Mouse (Mus musculus) cerebellum, adult 2 months (tissue): ENCODE measurements at regions not wholly inside any gene's neighbourhood (a gene's known extent, or its start where the extent isn't known, plus 50 kb on each side); places are given as distances from the start of the nearest gene placed in this dataset.

ENCODE experiments used
- DNase-seq, 2 experiments: peaks; one replicate each; pipeline ENCODE4 v3.0.0; 2021
- H3K27ac ChIP-seq: fragments of 200-500 bp; 2 replicates; pipeline ENCODE4 v1.5.1; 2012; ENCODE audit warnings: low read length, control low read depth, inconsistent platforms; ENCODE audit not compliant: insufficient read depth
- H3K27me3 ChIP-seq: fragments of 200-500 bp; 2 replicates; pipeline ENCODE4 v1.6.1; 2012; ENCODE audit warnings: inconsistent platforms, mild to moderate bottlenecking, low read length, moderate library complexity; ENCODE audit not compliant: control insufficient read depth, insufficient read depth
- H3K4me1 ChIP-seq: fragments of 200-500 bp; 2 replicates; pipeline ENCODE4 v1.6.1; 2011; ENCODE audit warnings: low read length; ENCODE audit not compliant: control insufficient read depth, insufficient read depth
- H3K4me3 ChIP-seq: fragments of 200-500 bp; replicated peaks from 2 replicates; pipeline ENCODE3; 2011; ENCODE audit warnings: mild to moderate bottlenecking, low read depth, low read length, control low read depth; ENCODE audit not compliant: insufficient read depth
- CTCF ChIP-seq: fragments of 200-500 bp; IDR thresholded peaks from 2 replicates; pipeline ENCODE4 v1.5.1; 2011; ENCODE audit warnings: low read depth, mild to moderate bottlenecking, control low read depth, low read length, moderate library complexity, borderline replicate concordance; ENCODE audit not compliant: insufficient read depth
- POLR2A ChIP-seq: fragments of 200-500 bp; IDR thresholded peaks from 2 replicates; pipeline ENCODE4 v1.6.1; 2011; ENCODE audit warnings: low read length, control low read depth, borderline replicate concordance; ENCODE audit not compliant: insufficient read depth
- WGBS: fragments of 180-500 bp; shearing (Covaris S2); methylation state at CpG from one replicate; pipeline ENCODE4 v1.1.7; 2018; 5-methylcytosine and 5-hydroxymethylcytosine counted together

- TF ChIP-seq POLR2A (no peak), CTCF (no peak)
Measured at GRCm38 (mm10) chr10:50073185-50073980, 284.8 kb upstream of the Grik2 start.

GRCm38 (mm10) chr10:50071857-50072256, 283.3 kb upstream of the Grik2 start:
- no peak for DNase-seq
- Histone ChIP-seq H3K4me3 (no peak overlapping the region), H3K27me3 (no peaks in the 10 kb centered on the region), H3K27ac (no peak overlapping the region), H3K4me1 (no peaks in the 10 kb centered on the region)
- 89% methylated on average over 1 of the region's 1 CpGs for WGBS
- TF ChIP-seq CTCF (no peak), POLR2A (no peak)

More at GRCm38 (mm10) chr10:50073185-50073980, 284.8 kb upstream of the Grik2 start:
- Histone ChIP-seq H3K27me3 (no peaks in the 10 kb centered on the region), H3K4me1 (no peaks in the 10 kb centered on the region), H3K27ac (no peak overlapping the region), H3K4me3 (no peak overlapping the region)
- 78% methylated on average over 3 of the region's 3 CpGs for WGBS
- no peak for DNase-seq

GRCm38 (mm10) chr10:50063392-50063791, 274.8 kb upstream of the Grik2 start:
- 9% methylated on average over 1 of the region's 1 CpGs for whole genome bisulfite sequencing
- TF ChIP-seq POLR2A (no peak), CTCF (no peak)
- Histone ChIP-seq H3K27me3 (no peaks in the 10 kb centered on the region), H3K27ac (peak overlapping the region; percentile 28; the same call in 1 of the 2 replicates), H3K4me3 (no peak overlapping the region), H3K4me1 (peaks cover 2% of the 10 kb centered on the region; the same call in 1 of the 2 replicates)
- peak; percentile 60 to 88 for DNase-seq

GRCm38 (mm10) chr10:50062716-50063115, 274.1 kb upstream of the Grik2 start:
- DNase-seq, result peak; percentile 63 to 74
- no peak for TF ChIP-seq POLR2A
- TF ChIP-seq CTCF, result no peak
- Histone ChIP-seq H3K27me3 (no peaks in the 10 kb centered on the region), H3K27ac (peak overlapping the region; percentile 45), H3K4me3 (no peak overlapping the region), H3K4me1 (peaks cover 2% of the 10 kb centered on the region; the same call in 1 of the 2 replicates)
